In genomic region chr3:95457758-95458157, GRCm38 (mm10) we compare ENCODE assay signal across 27 mouse cellular contexts. TPM values are rescaled to one million over a fixed set of nuclear protein-coding genes. Genes with fewer than 3 reads are reported as not detected.
DNase-seq lines count a peak whose midpoint lies in the region; ATAC-seq and TF ChIP-seq lines count a peak whose summit lies in the region.
"Had no signal": no experiment of that assay in that cellular context is flagged by ENCODE, and none has a peak within 500 bp of the region (broad histone marks: within the 10 kb centered on the region; RNA-seq: fewer than 3 reads in every experiment).

No protein-coding gene starts in this region.

- no peaks in the 10 kb centered on the region for H3K9me3 ChIP-seq in heart, embryonic 10.5 days
- no peaks in the 10 kb centered on the region for H3K9me3 ChIP-seq in lung, embryonic 14.5 days (ENCODE audit: low read depth, low read length)
- H3K9me3 ChIP-seq: embryonic facial prominence, embryonic 10.5 days; forebrain, embryonic 13.5 days; stomach, embryonic 15.5 days had no signal

- DNase-seq in heart, adult 9 months (ENCODE audit: low spot score in 2 of 2): peak; percentile 18 to 43
- DNase-seq in heart, embryonic 10.5 days (ENCODE audit: low spot score): no peak
- peak; percentile 11 for DNase-seq in lung, embryonic 14.5 days
- DNase-seq in lung, postnatal 4 days: no peak
- no peak for DNase-seq in adrenal gland, postnatal 4 days (ENCODE audit: low spot score in 2 of 2)
- DNase-seq: adrenal gland, postnatal 36 days; cerebellum, adult 11-12 months; cerebellum, postnatal 25 days; gastrocnemius, postnatal 36 days; kidney, adult 18-20 months; kidney, postnatal 4 days; thymus, adult 2 months had no signal

- no peak for ATAC-seq in lung, embryonic 14.5 days (ENCODE audit: insufficient read depth)
- 0 out of 2 replicates have a peak, but pooled peaks have one; percentile 11 for ATAC-seq in common myeloid progenitor, adult 5-6 weeks (replicated peaks; ENCODE audit: low read depth, poor library complexity, severe bottlenecking)
- ATAC-seq in monocyte, adult 5-6 weeks (replicated peaks; ENCODE audit: insufficient number of reproducible peaks, low FRiP score, low TSS enrichment, poor library complexity, severe bottlenecking): peak; percentile 40; the same call in 1 of the 2 replicates
- ATAC-seq: forebrain, embryonic 13.5 days; hindbrain, postnatal 0 days had no signal

- H3K27ac ChIP-seq in heart, embryonic 10.5 days: no peak overlapping the region
- H3K27ac ChIP-seq in lung, embryonic 14.5 days (ENCODE audit: low read depth): no peak overlapping the region
- H3K27ac ChIP-seq: embryonic facial prominence, embryonic 10.5 days; forebrain, embryonic 13.5 days; hindbrain, postnatal 0 days; stomach, embryonic 15.5 days had no signal

- no peak for TF ChIP-seq CTCF in lung, embryonic 14.5 days (IDR thresholded peaks at IDR 0.05; ENCODE audit: low read depth)

- WGBS in heart, embryonic 10.5 days: 72% methylated on average over 3 of the region's 3 CpGs
- WGBS in lung, embryonic 14.5 days: 74% methylated on average over 3 of the region's 3 CpGs

- H3K9ac ChIP-seq in lung, embryonic 14.5 days: no peak overlapping the region
- H3K9ac ChIP-seq: forebrain, embryonic 13.5 days; stomach, embryonic 15.5 days had no signal

- no peak overlapping the region for H3K4me2 ChIP-seq in lung, embryonic 14.5 days
- H3K4me2 ChIP-seq: forebrain, embryonic 13.5 days; stomach, embryonic 15.5 days had no signal

- H3K4me1 ChIP-seq in heart, embryonic 10.5 days: no peaks in the 10 kb centered on the region
- no peaks in the 10 kb centered on the region for H3K4me1 ChIP-seq in lung, embryonic 14.5 days (ENCODE audit: insufficient read depth)
- H3K4me1 ChIP-seq: embryonic facial prominence, embryonic 10.5 days; forebrain, embryonic 13.5 days; stomach, embryonic 15.5 days had no signal

- no peaks in the 10 kb centered on the region for H3K27me3 ChIP-seq in heart, embryonic 10.5 days (ENCODE audit: insufficient read depth, poor library complexity, severe bottlenecking)
- no peaks in the 10 kb centered on the region for H3K27me3 ChIP-seq in lung, embryonic 14.5 days (ENCODE audit: insufficient read depth, low read length)
- H3K27me3 ChIP-seq: forebrain, embryonic 13.5 days; stomach, embryonic 15.5 days had no signal

- no peak overlapping the region for H3K4me3 ChIP-seq in heart, embryonic 10.5 days
- no peak overlapping the region for H3K4me3 ChIP-seq in lung, embryonic 14.5 days (ENCODE audit: low read depth, low read length)
- H3K4me3 ChIP-seq: embryonic facial prominence, embryonic 10.5 days; forebrain, embryonic 13.5 days; stomach, embryonic 15.5 days had no signal

- peaks cover 34% of the 10 kb centered on the region for H3K36me3 ChIP-seq in heart, embryonic 10.5 days
- peaks cover 33% of the 10 kb centered on the region for H3K36me3 ChIP-seq in lung, embryonic 14.5 days (ENCODE audit: insufficient read depth)

RNA-seq across cellular contexts. Expression of gene Arnt, which starts 23.6 kb away (rescaled TPM):
- polyA plus RNA-seq in heart, embryonic 10.5 days (2016; fragmentation: Nextera tagmentation; extraction: Ambion mirVana): 30.1 and 32.8 TPM in 2 replicates
- 40.1 and 41.0 TPM in 2 replicates for polyA plus RNA-seq in lung, embryonic 14.5 days (2014; fragmentation: Nextera tagmentation; extraction: Ambion mirVana)
- total RNA-seq in common myeloid progenitor, adult 5-6 weeks (2017): 24.9 and 31.3 TPM in 2 replicates
- 30.7 to 46.7 TPM (median 44.1 TPM) in 3 replicates for total RNA-seq in monocyte, adult 5-6 weeks (2017)
- 10 to 100 TPM; 76.4 to 76.5 TPM for total RNA-seq in adrenal gland, postnatal 4 days (2021)

RNA-seq across cellular contexts. Expression of gene Ctsk, which starts 41.3 kb away (rescaled TPM):
- polyA plus RNA-seq in heart, embryonic 10.5 days (2016; fragmentation: Nextera tagmentation; extraction: Ambion mirVana): 4.2 and 10.2 TPM in 2 replicates
- 2.6 and 2.8 TPM in 2 replicates for polyA plus RNA-seq in lung, embryonic 14.5 days (2014; fragmentation: Nextera tagmentation; extraction: Ambion mirVana)
- not detected in 2 replicates for total RNA-seq in common myeloid progenitor, adult 5-6 weeks (2017)
- 0.19 to 0.87 TPM (median 0.75 TPM) in 3 replicates for total RNA-seq in monocyte, adult 5-6 weeks (2017)
- 10 to 100 TPM; 18.8 to 24.2 TPM for total RNA-seq in adrenal gland, postnatal 4 days (2021)
- total RNA-seq: hematopoietic stem cell, adult 5-6 weeks; megakaryocyte-erythroid progenitor cell, adult 5-6 weeks had no signal

RNA-seq across cellular contexts. Expression of gene 4930558C23Rik, which starts 55.1 kb away (rescaled TPM):
- not detected in 2 replicates for polyA plus RNA-seq in heart, embryonic 10.5 days (2016; fragmentation: Nextera tagmentation; extraction: Ambion mirVana)
- not detected in 2 replicates for polyA plus RNA-seq in lung, embryonic 14.5 days (2014; fragmentation: Nextera tagmentation; extraction: Ambion mirVana)
- total RNA-seq in common myeloid progenitor, adult 5-6 weeks (2017): not detected in 2 replicates
- not detected in 3 replicates for total RNA-seq in monocyte, adult 5-6 weeks (2017)
- not detected for total RNA-seq in adrenal gland, postnatal 4 days (2021)
- total RNA-seq: adrenal gland, postnatal 36 days; gastrocnemius, postnatal 36 days; hematopoietic stem cell, adult 5-6 weeks; hindbrain, postnatal 0 days; layer of hippocampus, postnatal 14 days; left cerebral cortex, postnatal 10 days; megakaryocyte-erythroid progenitor cell, adult 5-6 weeks; midbrain, postnatal 0 days had no signal
- polyA plus RNA-seq: C2C12; embryonic facial prominence, embryonic 10.5 days; forebrain, embryonic 13.5 days; hindbrain, postnatal 0 days; midbrain, postnatal 0 days; neural tube, embryonic 11.5 days; spleen, adult 2 months; stomach, embryonic 15.5 days; thymus, adult 2 months; urinary bladder, adult 2 months had no signal

Comparison
In these comparisons a context has a peak if more than half of its experiments do, and no peak if none do; other contexts are left out.
1. DNase-seq: peak in heart, adult 9 months (2 of 2) and lung, embryonic 14.5 days (single experiment); none in heart, embryonic 10.5 days (single experiment), lung, postnatal 4 days (0 of 2) and adrenal gland, postnatal 4 days (0 of 2).
2. RNA of gene Ctsk, which starts 41.3 kb away (total RNA-seq): 18.8 to 24.2 TPM in adrenal gland, postnatal 4 days; 0.19 to 0.87 TPM in monocyte, adult 5-6 weeks and not detected in common myeloid progenitor, adult 5-6 weeks; every median in the first group is over 10 times any median in the second.